Mouse (Mus musculus) lung, postnatal 0 days (tissue): ENCODE data around the gene Lrrn4. TPM values are rescaled to one million over a fixed set of nuclear protein-coding genes. Genes with fewer than 3 reads are reported as not detected.

Source experiments
- ATAC-seq: fragments of 200-750 bp; cut with Nextera tagmentation; 2 replicates; pipeline ENCODE4 v1.8.0; 2017; ENCODE audit warnings: moderate library complexity
- DNase-seq: peaks from one replicate; pipeline ENCODE4 v3.0.0-alpha.2; 2016; ENCODE audit warnings: low spot score
- H3K27ac ChIP-seq: fragments of 300-500 bp; sonication (generic); 2 replicates; pipeline ENCODE4 v1.5.1; 2014; ENCODE audit warnings: antibody characterized with exemption, mild to moderate bottlenecking, low read length, mixed read lengths
- H3K27me3 ChIP-seq: fragments of 300-500 bp; sonication (generic); replicated peaks from 2 replicates; pipeline ENCODE4 v1.6.1; 2014; ENCODE audit warnings: low read length, mixed read lengths; ENCODE audit not compliant: insufficient read depth
- H3K36me3 ChIP-seq: fragments of 300-500 bp; sonication (generic); 2 replicates; pipeline ENCODE4 v1.6.1; 2014; ENCODE audit warnings: low read length, mixed read lengths; ENCODE audit not compliant: insufficient read depth
- H3K4me1 ChIP-seq: fragments of 300-500 bp; sonication (generic); 2 replicates; pipeline ENCODE4 v1.6.1; 2014; ENCODE audit warnings: antibody characterized with exemption, low read depth, low read length, mixed read lengths; ENCODE audit not compliant: insufficient read depth
- H3K4me2 ChIP-seq: fragments of 300-500 bp; sonication (generic); replicated peaks from 2 replicates; pipeline ENCODE4 v1.6.1; 2014; ENCODE audit warnings: low read depth, mild to moderate bottlenecking, low read length, moderate library complexity, mixed read lengths
- H3K4me3 ChIP-seq: fragments of 300-500 bp; sonication (generic); 2 replicates; pipeline ENCODE4 v1.5.1; 2014; ENCODE audit warnings: low read depth, low read length
- H3K9ac ChIP-seq: fragments of 300-500 bp; sonication (generic); replicated peaks from 2 replicates; pipeline ENCODE4 v1.6.1; 2014; ENCODE audit warnings: low read depth, mild to moderate bottlenecking
- H3K9me3 ChIP-seq: fragments of 300-500 bp; sonication (generic); 2 replicates; pipeline ENCODE4 v1.6.1; 2016; ENCODE audit warnings: low read length, mixed read lengths
- CTCF ChIP-seq: IDR thresholded peaks from 2 replicates; pipeline ENCODE4 v1.5.1; 2016; ENCODE audit warnings: antibody characterized with exemption, mild to moderate bottlenecking
- EP300 ChIP-seq: IDR thresholded peaks from 2 replicates; pipeline ENCODE4 v1.6.1; 2016; ENCODE audit warnings: antibody characterized with exemption, mild to moderate bottlenecking, control low read depth
- WGBS: fragments of 180-500 bp; shearing (Covaris S2); extraction: QIAGEN DNeasy Blood & Tissue Kit; methylation state at CpG from one replicate; pipeline ENCODE4 v1.1.7; 2014; 5-methylcytosine and 5-hydroxymethylcytosine counted together
- polyA plus RNA-seq: library from polyadenylated mRNA; unstranded; fragments of >200 nt; fragmentation: Nextera tagmentation; extraction: Ambion mirVana; gene quantifications from 2 replicates; pipeline ENCODE4 v1.2.1, GENCODE M21; 2015

The Lrrn4 gene
- polyA plus RNA-seq, 1 experiment from 2014 or later: 8.0 TPM

DNA sequence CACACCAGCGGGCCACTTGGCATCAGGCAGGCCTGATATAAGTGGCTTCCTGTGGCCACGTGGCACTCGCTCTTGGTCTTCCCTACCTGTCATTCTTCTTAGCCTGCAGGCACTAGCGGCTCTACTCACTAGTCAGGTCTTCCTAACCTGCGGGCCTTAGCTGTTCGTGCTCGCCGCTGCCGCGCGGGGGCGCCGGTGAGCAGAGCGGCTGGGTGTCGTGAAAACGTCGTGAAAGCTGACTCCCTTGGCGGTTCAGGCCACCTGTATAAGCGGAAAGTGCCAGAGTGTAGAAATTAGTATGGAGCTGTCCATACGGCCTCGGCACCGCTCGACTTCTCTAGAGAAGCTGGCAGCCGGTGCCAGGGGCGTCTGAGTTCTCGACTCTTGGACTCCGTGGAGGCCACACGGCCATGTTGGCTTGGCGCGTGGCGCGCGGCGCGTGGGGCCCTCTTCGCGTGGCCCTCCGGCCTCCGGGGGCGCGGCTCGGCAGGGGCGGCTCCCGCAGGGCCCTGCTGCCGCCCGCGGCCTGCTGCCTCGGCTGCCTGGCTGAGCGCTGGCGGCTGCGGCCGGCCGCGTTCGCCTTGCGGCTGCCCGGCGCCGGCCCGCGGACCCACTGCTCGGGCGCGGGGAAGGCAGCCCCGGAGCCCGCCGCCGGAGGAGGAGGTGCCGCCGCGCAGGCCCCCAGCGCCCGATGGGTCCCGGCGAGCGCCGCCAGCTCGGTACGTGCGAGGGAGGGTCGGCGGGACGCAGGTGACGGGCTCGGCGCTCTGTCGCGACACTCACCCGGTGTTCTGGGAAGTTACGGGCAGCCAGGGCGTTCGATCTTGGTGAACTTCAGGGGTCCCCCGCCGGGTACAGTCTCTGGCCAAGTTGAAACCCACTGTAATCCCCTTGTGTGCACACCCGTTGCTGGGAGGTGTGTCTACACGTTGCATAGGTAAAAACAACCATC is 34.0 kb downstream of the Lrrn4 start, which contains the start of gene Crls1:
Gene Crls1, plus strand, starts transcription at position 260 of the 952 bp plus-strand sequence.
- Histone ChIP-seq H3K4me1 (peaks cover 8% of the 10 kb centered on the region; the same call in 1 of the 2 replicates), H3K4me3 (peak within 1 kb of the TSS; percentile 86), H3K9ac (peak within 1 kb of the TSS; percentile 73), H3K36me3 (no peaks in the 10 kb centered on the region), H3K27ac (peak within 1 kb of the TSS; percentile 72), H3K4me2 (peak within 1 kb of the TSS; percentile 94), H3K27me3 (no peaks in the 10 kb centered on the region), H3K9me3 (no peaks in the 10 kb centered on the region)
- DNase-seq: peak; percentile 94
- under 1% methylated on average over 94 of the region's 96 CpGs for WGBS
- ATAC-seq: peak; percentile 91
- TF ChIP-seq CTCF (peak; percentile 99), EP300 (no peak)

- Histone ChIP-seq H3K36me3 (no peaks in the 10 kb centered on the region), H3K9ac (no peak overlapping the region), H3K4me2 (no peak overlapping the region), H3K27me3 (no peaks in the 10 kb centered on the region), H3K27ac (no peak overlapping the region), H3K9me3 (no peaks in the 10 kb centered on the region), H3K4me3 (no peak overlapping the region), H3K4me1 (no peaks in the 10 kb centered on the region)
- ATAC-seq: no peak
- no peak for TF ChIP-seq CTCF
- no peak for TF ChIP-seq EP300
- 91% methylated on average over 4 of the region's 4 CpGs for WGBS
- no peak for DNase-seq
These were observed 39.6 kb downstream of the Lrrn4 start for GRCm38 (mm10) chr2:132841071-132841470.

Other genes starting within 250 kb of the Lrrn4 start
- gene Shld1, start 194.0 kb downstream of the Lrrn4 start, polyA plus RNA-seq: 17.2 and 19.8 TPM in 2 replicates
- 0.19 and 0.30 TPM in 2 replicates for gene Chgb, start 99.6 kb downstream of the Lrrn4 start, polyA plus RNA-seq
- gene Trmt6, start 64.8 kb downstream of the Lrrn4 start, polyA plus RNA-seq: 17.7 and 20.6 TPM in 2 replicates
- 2.4 and 2.5 TPM in 2 replicates for gene Mcm8, start 64.8 kb downstream of the Lrrn4 start, polyA plus RNA-seq
- gene Crls1, start 34.2 kb downstream of the Lrrn4 start, polyA plus RNA-seq: 19.0 and 19.3 TPM in 2 replicates
- gene Fermt1, start 65.0 kb upstream of the Lrrn4 start, polyA plus RNA-seq: 1.5 and 3.1 TPM in 2 replicates